Mouse (Mus musculus): ENCODE measurements around the gene Gm525. TPM values are rescaled to one million over a fixed set of nuclear protein-coding genes. Genes with fewer than 3 reads are reported as not detected.
A peak's percentile ranks its signal among the peaks of the same experiment; 100 is the strongest.
"Not testable (repeated sequence)": the region's sequence is repeated elsewhere in the genome, so short reads cannot be mapped to it uniquely, and the experiment has no call there.

Gm525 gene
- polyA plus RNA-seq, 1 experiment: 0.23 TPM

- H3K4me1 ChIP-seq (ENCODE audit: control insufficient read depth, insufficient read depth, low read length): no peaks in the 10 kb centered on the region
- no peak for TF ChIP-seq POLR2A (IDR thresholded peaks at IDR 0.05; ENCODE audit: extremely low read depth, insufficient read depth, low read length)
- 0 out of 2 replicates have a peak, but pooled peaks have one; percentile 8 for TF ChIP-seq CTCF (IDR thresholded peaks at IDR 0.05; ENCODE audit: extremely low read depth, insufficient read depth, low read length)
- no peak overlapping the region for H3K27ac ChIP-seq (ENCODE audit: insufficient read depth, low read length)
- no peak overlapping the region for H3K4me3 ChIP-seq (ENCODE audit: insufficient read depth, low read length)
Observed at GRCm38 (mm10) chr11:89088754-89089153, 15.1 kb downstream of the Gm525 start.

DNA sequence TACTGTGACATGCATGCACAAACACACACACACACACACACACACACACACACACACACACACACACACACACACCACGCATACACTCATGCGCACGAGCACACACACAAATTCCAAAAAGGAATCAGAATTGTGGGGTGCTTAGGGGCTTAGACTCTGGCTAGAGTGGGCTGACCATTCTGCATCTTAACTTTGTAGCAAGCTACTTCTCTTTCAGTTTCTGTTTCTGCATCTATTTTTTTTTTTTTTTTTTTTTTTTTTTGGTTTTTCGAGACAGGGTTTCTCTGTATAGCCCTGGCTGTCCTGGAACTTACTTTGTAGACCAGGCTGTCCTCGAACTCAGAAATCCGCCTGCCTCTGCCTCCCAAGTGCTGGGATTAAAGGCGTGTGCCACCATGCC is 16.7 kb downstream of the Gm525 start:
- H3K4me3 ChIP-seq (ENCODE audit: insufficient read depth, low read length): not testable (repeated sequence)

GRCm38 (mm10) chr11:89092714-89093113 is 19.1 kb downstream of the Gm525 start:
- H3K4me3 ChIP-seq (ENCODE audit: insufficient read depth, low read length): no peak overlapping the region
- H3K27ac ChIP-seq (ENCODE audit: insufficient read depth, low read length): no peak overlapping the region
- TF ChIP-seq POLR2A (IDR thresholded peaks at IDR 0.05; ENCODE audit: extremely low read depth, insufficient read depth, low read length): no peak
- no peak for TF ChIP-seq CTCF (IDR thresholded peaks at IDR 0.05; ENCODE audit: extremely low read depth, insufficient read depth, low read length)
- H3K4me1 ChIP-seq (ENCODE audit: control insufficient read depth, insufficient read depth, low read length): no peaks in the 10 kb centered on the region

More for the DNA sequence above, 16.7 kb downstream of the Gm525 start:
- not testable (repeated sequence) for H3K4me1 ChIP-seq (ENCODE audit: control insufficient read depth, insufficient read depth, low read length); H3K27ac ChIP-seq (ENCODE audit: insufficient read depth, low read length)

DNA sequence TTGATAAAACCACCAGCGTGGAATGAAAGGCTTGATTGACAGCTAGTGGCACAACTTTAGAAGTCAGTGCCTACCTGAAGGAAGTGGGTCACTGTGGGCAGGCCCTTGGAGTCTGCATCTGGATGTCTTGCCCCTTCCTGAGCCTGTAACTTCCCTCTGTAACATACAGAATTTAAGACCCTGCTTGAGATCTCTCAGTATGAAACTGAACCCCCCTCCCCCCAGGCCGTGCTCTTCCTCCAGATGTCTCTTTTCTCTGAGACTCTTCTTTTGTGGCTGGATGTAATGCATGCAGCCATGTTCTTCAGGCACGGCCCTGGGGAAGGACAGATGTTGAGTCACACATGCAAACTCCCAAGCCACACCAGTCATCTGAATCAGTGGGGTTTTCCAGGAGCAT is 21.7 kb downstream of the Gm525 start:
- TF ChIP-seq CTCF (IDR thresholded peaks at IDR 0.05; ENCODE audit: extremely low read depth, insufficient read depth, low read length) (no peak), POLR2A (IDR thresholded peaks at IDR 0.05; ENCODE audit: extremely low read depth, insufficient read depth, low read length) (no peak)
- H3K4me3 ChIP-seq (ENCODE audit: insufficient read depth, low read length): no peak overlapping the region

DNA sequence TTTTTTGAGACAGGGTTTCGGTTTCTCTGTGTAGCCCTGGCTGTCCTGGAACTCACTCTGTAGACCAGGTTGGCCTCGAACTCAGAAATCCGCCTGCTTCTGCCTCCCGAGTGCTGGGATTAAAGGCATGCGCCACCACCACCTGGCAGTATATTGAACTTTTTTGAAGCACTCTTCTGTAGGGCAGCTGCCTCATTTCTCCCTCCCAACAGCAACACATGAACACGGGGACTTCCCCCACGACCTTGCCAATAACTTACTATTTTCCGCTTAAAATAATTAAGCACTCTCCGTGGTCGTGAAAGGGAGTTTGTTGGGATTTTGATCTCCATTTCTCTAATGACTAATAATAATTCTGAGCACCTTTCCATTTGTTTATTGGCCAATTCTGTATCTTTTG is 23.7 kb downstream of the Gm525 start:
- H3K27ac ChIP-seq (ENCODE audit: insufficient read depth, low read length); H3K4me1 ChIP-seq (ENCODE audit: control insufficient read depth, insufficient read depth, low read length); H3K4me3 ChIP-seq (ENCODE audit: insufficient read depth, low read length): not testable (repeated sequence)

More for the DNA sequence above, 21.7 kb downstream of the Gm525 start:
- Histone ChIP-seq H3K27ac (ENCODE audit: insufficient read depth, low read length) (no peak overlapping the region), H3K4me1 (ENCODE audit: control insufficient read depth, insufficient read depth, low read length) (no peaks in the 10 kb centered on the region)

- TF ChIP-seq POLR2A (IDR thresholded peaks at IDR 0.05; ENCODE audit: extremely low read depth, insufficient read depth, low read length): no peak
- H3K4me1 ChIP-seq (ENCODE audit: control insufficient read depth, insufficient read depth, low read length): no peaks in the 10 kb centered on the region
- H3K27ac ChIP-seq (ENCODE audit: insufficient read depth, low read length): no peak overlapping the region
- no peak overlapping the region for H3K4me3 ChIP-seq (ENCODE audit: insufficient read depth, low read length)
Observed at GRCm38 (mm10) chr11:89098083-89098835, 24.6 kb downstream of the Gm525 start.

DNA sequence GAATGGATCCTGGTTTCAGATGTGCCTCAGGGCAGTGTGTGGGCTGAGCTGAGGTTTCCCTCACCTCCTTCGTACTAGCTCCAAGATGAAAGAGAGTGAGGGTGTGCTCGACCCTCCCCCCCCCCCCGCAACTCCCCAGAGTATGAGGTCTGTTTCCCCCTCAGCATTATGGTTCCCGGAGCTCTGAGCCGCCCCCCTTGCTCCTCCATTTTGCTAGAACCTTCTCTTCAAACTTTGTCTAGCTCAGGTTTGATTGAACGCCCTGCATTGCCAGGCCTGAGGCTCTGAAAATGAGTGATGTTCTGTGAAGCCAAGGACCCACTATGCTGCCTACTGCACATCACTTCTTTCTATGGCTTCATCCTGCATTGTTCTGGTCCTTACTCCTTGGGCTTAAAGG is 25.3 kb downstream of the Gm525 start:
- Histone ChIP-seq H3K4me1 (ENCODE audit: control insufficient read depth, insufficient read depth, low read length) (no peaks in the 10 kb centered on the region), H3K4me3 (ENCODE audit: insufficient read depth, low read length) (no peak overlapping the region), H3K27ac (ENCODE audit: insufficient read depth, low read length) (no peak overlapping the region)
- TF ChIP-seq CTCF (IDR thresholded peaks at IDR 0.05; ENCODE audit: extremely low read depth, insufficient read depth, low read length): no peak
- TF ChIP-seq POLR2A (IDR thresholded peaks at IDR 0.05; ENCODE audit: extremely low read depth, insufficient read depth, low read length): no peak

GRCm38 (mm10) chr11:89100403-89100802 is 26.8 kb downstream of the Gm525 start:
- Histone ChIP-seq H3K4me3 (ENCODE audit: insufficient read depth, low read length) (peak overlapping the region; percentile 21), H3K4me1 (ENCODE audit: control insufficient read depth, insufficient read depth, low read length) (no peaks in the 10 kb centered on the region), H3K27ac (ENCODE audit: insufficient read depth, low read length) (no peak overlapping the region)
- TF ChIP-seq POLR2A (IDR thresholded peaks at IDR 0.05; ENCODE audit: extremely low read depth, insufficient read depth, low read length): no peak
- TF ChIP-seq CTCF (IDR thresholded peaks at IDR 0.05; ENCODE audit: extremely low read depth, insufficient read depth, low read length): peak; percentile 76

GRCm38 (mm10) chr11:89100826-89101321 is 27.2 kb downstream of the Gm525 start:
- Histone ChIP-seq H3K27ac (ENCODE audit: insufficient read depth, low read length) (no peak overlapping the region), H3K4me3 (ENCODE audit: insufficient read depth, low read length) (peak overlapping the region; percentile 21), H3K4me1 (ENCODE audit: control insufficient read depth, insufficient read depth, low read length) (no peaks in the 10 kb centered on the region)
- TF ChIP-seq POLR2A (IDR thresholded peaks at IDR 0.05; ENCODE audit: extremely low read depth, insufficient read depth, low read length): no peak
- TF ChIP-seq CTCF (IDR thresholded peaks at IDR 0.05; ENCODE audit: extremely low read depth, insufficient read depth, low read length): no peak

DNA sequence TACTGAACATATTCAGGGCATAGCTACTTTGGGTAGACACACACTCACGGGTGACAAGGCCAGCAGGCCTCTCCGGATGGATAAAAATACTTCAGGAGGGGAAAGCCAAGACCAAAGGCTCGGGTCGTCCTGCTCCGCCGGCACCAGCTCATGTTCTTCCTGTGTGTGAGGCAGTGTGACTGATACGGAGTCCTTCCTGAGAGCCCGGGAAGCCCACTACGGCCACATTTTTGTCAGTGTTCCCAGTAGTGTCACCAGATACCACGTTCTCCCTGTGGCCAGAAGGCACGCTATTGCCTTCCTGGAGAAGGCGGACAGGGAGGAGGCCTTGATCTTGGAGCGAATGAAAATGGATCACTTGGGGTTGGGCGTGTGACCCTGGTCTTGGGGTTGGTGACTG is 29.5 kb downstream of the Gm525 start:
- Histone ChIP-seq H3K4me3 (ENCODE audit: insufficient read depth, low read length) (no peak overlapping the region), H3K27ac (ENCODE audit: insufficient read depth, low read length) (no peak overlapping the region), H3K4me1 (ENCODE audit: control insufficient read depth, insufficient read depth, low read length) (no peaks in the 10 kb centered on the region)
- TF ChIP-seq POLR2A (IDR thresholded peaks at IDR 0.05; ENCODE audit: extremely low read depth, insufficient read depth, low read length) (no peak), CTCF (IDR thresholded peaks at IDR 0.05; ENCODE audit: extremely low read depth, insufficient read depth, low read length) (no peak)

Measured in cortical plate, adult 2 months (tissue).